Mouse (Mus musculus) right cerebral cortex, adult 2 months (tissue): ENCODE data around the gene 1700123O20Rik.

Experiments used
- DNase-seq, 2 experiments: peaks; one replicate each; pipeline ENCODE4 v3.0.0; 2021 to 2022; ENCODE audit warnings: low spot score in 2 of 2

1700123O20Rik gene

DNA sequence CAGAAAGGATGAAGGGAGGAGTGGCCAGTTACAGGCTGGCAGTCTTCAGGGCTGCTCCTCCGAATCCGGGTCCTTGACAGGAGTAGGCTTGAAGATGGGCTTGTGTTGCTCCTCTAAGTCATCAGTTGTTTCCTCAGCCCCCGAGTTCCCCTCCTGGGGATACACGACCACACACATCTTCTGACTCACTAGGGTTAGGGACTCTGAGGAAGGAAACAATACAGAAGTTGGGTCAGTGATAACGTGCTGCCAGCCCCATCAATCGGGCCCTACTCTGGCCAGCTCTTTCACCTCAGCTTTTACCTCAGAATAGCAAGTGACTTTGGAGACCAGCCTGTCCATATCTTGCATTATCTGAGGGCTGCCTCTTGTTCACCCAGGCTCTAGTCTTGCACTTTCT is 38.0 kb downstream of the 1700123O20Rik start:
- no peak for DNase-seq

- no peak for DNase-seq
Measured at GRCm38 (mm10) chr14:54727565-54727964, 41.5 kb downstream of the 1700123O20Rik start.

DNA sequence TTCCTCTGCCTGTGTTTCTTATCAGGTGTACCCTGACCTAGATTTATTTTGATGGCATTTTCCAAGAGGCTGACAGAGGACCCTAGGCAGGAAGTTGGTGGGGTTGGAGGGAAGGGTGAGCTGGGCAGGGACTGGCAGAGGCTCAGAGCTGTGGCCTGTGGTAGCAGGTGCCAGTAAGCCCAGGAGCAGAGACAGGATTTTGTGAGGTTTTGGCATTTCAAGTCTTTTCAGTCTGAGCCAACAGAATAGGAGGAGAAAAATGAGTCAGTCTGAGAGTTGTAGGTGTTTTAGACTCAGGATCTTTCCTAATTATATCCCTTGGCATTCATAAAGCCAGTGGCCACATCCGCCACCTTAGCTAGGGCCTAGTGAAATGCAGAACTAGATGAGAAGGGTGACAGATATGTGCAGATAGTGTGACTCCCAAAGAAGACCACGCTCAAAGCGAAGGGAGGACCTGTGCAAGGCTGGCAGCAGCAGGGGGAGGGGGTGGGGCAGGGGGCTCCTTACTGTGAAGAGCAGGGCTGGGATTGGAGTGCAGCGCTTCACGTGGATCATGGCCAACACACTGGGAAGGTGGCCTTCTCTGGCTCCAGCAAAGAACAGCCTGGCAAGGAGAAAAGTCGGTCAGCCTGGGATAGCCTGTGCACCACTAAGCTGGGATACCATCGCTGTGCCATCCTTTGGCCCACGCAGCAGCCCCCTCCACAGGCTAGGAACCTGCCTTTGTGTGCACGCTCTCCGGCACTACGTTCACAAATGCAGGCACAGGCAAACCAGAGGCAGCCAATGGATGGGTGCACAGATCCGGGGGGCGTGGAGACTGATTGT is 43.0 kb downstream of the 1700123O20Rik start:
- peak; percentile 41 to 49 for DNase-seq

- DNase-seq: peak; percentile 63 to 64
Measured at GRCm38 (mm10) chr14:54730305-54730704, 44.3 kb downstream of the 1700123O20Rik start.

DNA sequence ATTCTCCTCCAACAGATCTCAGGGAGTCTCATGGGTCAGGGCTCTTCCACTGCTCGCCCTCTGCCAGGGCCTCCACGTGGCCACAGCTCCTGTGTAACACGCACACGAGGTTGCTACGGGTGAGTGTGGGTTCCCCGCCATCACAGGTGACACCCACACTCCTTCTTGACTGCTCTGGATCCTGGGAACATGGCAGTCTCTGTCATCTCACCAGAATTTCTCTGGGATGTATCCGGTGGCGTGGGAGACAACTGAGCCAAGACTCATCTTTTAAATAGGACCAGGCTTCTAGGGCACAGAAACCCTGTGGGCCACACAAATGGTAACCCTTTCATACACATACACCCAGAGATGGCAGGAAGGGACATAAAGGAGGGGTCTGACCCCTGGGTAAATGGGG is 46.2 kb downstream of the 1700123O20Rik start:
- no peak for DNase-seq

DNA sequence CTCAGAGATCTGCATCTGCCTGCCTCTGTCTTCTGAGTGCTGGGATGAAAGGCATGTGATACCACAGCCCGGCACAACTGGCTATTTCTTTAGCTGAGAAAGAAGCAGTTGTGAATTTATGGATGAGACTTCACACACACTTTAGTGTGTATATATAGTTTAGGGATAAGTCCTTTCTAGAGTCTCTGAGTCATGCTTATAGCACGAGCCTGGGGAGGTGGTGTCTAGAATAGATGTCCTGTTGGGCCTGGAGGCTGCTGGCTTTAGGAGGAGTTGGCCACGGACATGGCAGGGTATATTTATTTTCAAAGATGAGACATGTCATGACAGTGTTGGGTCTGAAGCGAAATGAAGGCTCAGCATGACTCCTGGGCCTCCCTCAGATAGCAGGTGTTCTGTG is 48.0 kb downstream of the 1700123O20Rik start:
- no peak for DNase-seq

- DNase-seq: no peak
Measured at GRCm38 (mm10) chr14:54735221-54735620, 49.2 kb downstream of the 1700123O20Rik start.

- DNase-seq: peak; percentile 63 to 70
Measured at GRCm38 (mm10) chr14:54736555-54737552, 50.8 kb downstream of the 1700123O20Rik start.

DNA sequence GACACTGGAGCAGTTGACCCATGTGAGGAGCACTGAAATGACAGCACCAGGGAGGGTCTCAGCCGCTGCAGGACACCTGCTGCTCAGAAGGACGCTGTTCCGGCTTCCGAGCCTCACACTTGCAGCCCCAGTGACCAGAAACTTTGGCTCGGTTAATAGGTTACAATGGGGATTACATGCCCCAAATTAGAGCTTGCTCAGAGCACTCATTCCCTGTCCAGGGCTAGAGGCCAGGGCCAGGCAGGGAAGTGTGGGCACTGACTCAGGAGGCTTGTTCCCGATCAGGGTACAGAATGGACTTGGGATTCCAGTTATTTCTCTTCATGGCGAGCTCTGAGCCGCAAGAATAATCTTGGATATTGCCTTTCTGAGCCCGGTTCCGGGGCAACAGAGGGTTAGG is 51.6 kb downstream of the 1700123O20Rik start:
- DNase-seq: no peak
